ENCODE assay signal across 16 mouse cellular contexts in genomic region chr11:35693625-35694024, GRCm38 (mm10).
A peak's percentile ranks its signal among the peaks of the same experiment; 100 is the strongest.
DNase-seq lines count a peak whose midpoint lies in the region; ATAC-seq and TF ChIP-seq lines count a peak whose summit lies in the region.
"Had no signal": no experiment of that assay in that cellular context is flagged by ENCODE, and none has a peak within 500 bp of the region (broad histone marks: within the 10 kb centered on the region; RNA-seq: fewer than 3 reads in every experiment).

No protein-coding gene starts in this region.

- no peaks in the 10 kb centered on the region for H3K27me3 ChIP-seq in intestine, embryonic 15.5 days (replicated peaks)
- H3K27me3 ChIP-seq in intestine, postnatal 0 days (replicated peaks; ENCODE audit: control insufficient read depth, insufficient read depth, low read length), result no peaks in the 10 kb centered on the region
- 0 out of 2 replicates have a peak, but pooled peaks cover 6% of the 10 kb centered on the region for H3K27me3 ChIP-seq in midbrain, embryonic 15.5 days (replicated peaks)
- no peaks in the 10 kb centered on the region for H3K27me3 ChIP-seq in midbrain, postnatal 0 days (ENCODE audit: insufficient read depth, low read length)
- H3K27me3 ChIP-seq in hindbrain, embryonic 13.5 days, result no peaks in the 10 kb centered on the region
- H3K27me3 ChIP-seq in hindbrain, postnatal 0 days (ENCODE audit: insufficient read depth, low read length), result no peaks in the 10 kb centered on the region
- H3K27me3 ChIP-seq: embryonic facial prominence, embryonic 13.5 days; forebrain, embryonic 15.5 days; heart, embryonic 15.5 days; stomach, embryonic 15.5 days had no signal

- H3K36me3 ChIP-seq in intestine, embryonic 15.5 days, result 0 out of 2 replicates have a peak, but pooled peaks cover 1% of the 10 kb centered on the region
- H3K36me3 ChIP-seq in intestine, postnatal 0 days (ENCODE audit: control insufficient read depth, insufficient read depth), result no peaks in the 10 kb centered on the region
- H3K36me3 ChIP-seq in midbrain, embryonic 15.5 days (replicated peaks), result no peaks in the 10 kb centered on the region
- H3K36me3 ChIP-seq in midbrain, postnatal 0 days (ENCODE audit: insufficient read depth, low read length), result no peaks in the 10 kb centered on the region
- H3K36me3 ChIP-seq in hindbrain, embryonic 13.5 days, result peaks cover 8% of the 10 kb centered on the region
- no peaks in the 10 kb centered on the region for H3K36me3 ChIP-seq in hindbrain, postnatal 0 days (ENCODE audit: insufficient read depth, low read length)
- H3K36me3 ChIP-seq: forebrain, embryonic 15.5 days; heart, embryonic 15.5 days; stomach, embryonic 15.5 days had no signal

- no peak overlapping the region for H3K9ac ChIP-seq in intestine, embryonic 15.5 days
- no peak overlapping the region for H3K9ac ChIP-seq in intestine, postnatal 0 days (ENCODE audit: low read depth, low read length)
- H3K9ac ChIP-seq in midbrain, embryonic 15.5 days, result no peak overlapping the region
- H3K9ac ChIP-seq in midbrain, postnatal 0 days (replicated peaks; ENCODE audit: low read length, poor library complexity, severe bottlenecking), result no peak overlapping the region
- H3K9ac ChIP-seq in hindbrain, embryonic 13.5 days, result no peak overlapping the region
- H3K9ac ChIP-seq in hindbrain, postnatal 0 days (replicated peaks; ENCODE audit: low read length), result no peak overlapping the region
- H3K9ac ChIP-seq: embryonic facial prominence, embryonic 13.5 days; forebrain, embryonic 15.5 days; heart, embryonic 15.5 days; liver, embryonic 14.5 days; stomach, embryonic 15.5 days had no signal

- H3K4me1 ChIP-seq in intestine, embryonic 15.5 days (replicated peaks), result no peaks in the 10 kb centered on the region
- H3K4me1 ChIP-seq in intestine, postnatal 0 days (replicated peaks; ENCODE audit: control insufficient read depth, insufficient read depth, low read length), result no peaks in the 10 kb centered on the region
- no peaks in the 10 kb centered on the region for H3K4me1 ChIP-seq in midbrain, embryonic 15.5 days
- H3K4me1 ChIP-seq in midbrain, postnatal 0 days (ENCODE audit: insufficient read depth, low read length), result no peaks in the 10 kb centered on the region
- no peaks in the 10 kb centered on the region for H3K4me1 ChIP-seq in hindbrain, embryonic 13.5 days (replicated peaks)
- H3K4me1 ChIP-seq in hindbrain, postnatal 0 days (ENCODE audit: insufficient read depth, low read length), result no peaks in the 10 kb centered on the region
- H3K4me1 ChIP-seq: embryonic facial prominence, embryonic 13.5 days; forebrain, embryonic 10.5 days; forebrain, embryonic 15.5 days; heart, embryonic 10.5 days; heart, embryonic 15.5 days; stomach, embryonic 15.5 days had no signal

- no peak overlapping the region for H3K4me3 ChIP-seq in intestine, embryonic 15.5 days (replicated peaks)
- H3K4me3 ChIP-seq in intestine, postnatal 0 days (ENCODE audit: low read depth, low read length), result no peak overlapping the region
- H3K4me3 ChIP-seq in midbrain, embryonic 15.5 days, result no peak overlapping the region
- H3K4me3 ChIP-seq in midbrain, postnatal 0 days (ENCODE audit: low read depth, low read length), result no peak overlapping the region
- H3K4me3 ChIP-seq in hindbrain, embryonic 13.5 days, result no peak overlapping the region
- no peak overlapping the region for H3K4me3 ChIP-seq in hindbrain, postnatal 0 days (ENCODE audit: low read length)
- H3K4me3 ChIP-seq: embryonic facial prominence, embryonic 13.5 days; forebrain, embryonic 10.5 days; forebrain, embryonic 15.5 days; heart, embryonic 10.5 days; heart, embryonic 15.5 days; stomach, embryonic 15.5 days had no signal

- WGBS in intestine, embryonic 15.5 days, result 83% methylated on average over 7 of the region's 7 CpGs
- WGBS in intestine, postnatal 0 days, result 89% methylated on average over 7 of the region's 7 CpGs
- WGBS in midbrain, embryonic 15.5 days, result 85% methylated on average over 7 of the region's 7 CpGs
- 86% methylated on average over 7 of the region's 7 CpGs for WGBS in midbrain, postnatal 0 days
- WGBS in hindbrain, embryonic 13.5 days, result 85% methylated on average over 7 of the region's 7 CpGs
- WGBS in hindbrain, postnatal 0 days, result 87% methylated on average over 7 of the region's 7 CpGs

- H3K9me3 ChIP-seq in intestine, embryonic 15.5 days, result no peaks in the 10 kb centered on the region
- H3K9me3 ChIP-seq in intestine, postnatal 0 days (ENCODE audit: control insufficient read depth), result no peaks in the 10 kb centered on the region
- no peaks in the 10 kb centered on the region for H3K9me3 ChIP-seq in midbrain, embryonic 15.5 days
- no peaks in the 10 kb centered on the region for H3K9me3 ChIP-seq in midbrain, postnatal 0 days (ENCODE audit: low read length)
- no peaks in the 10 kb centered on the region for H3K9me3 ChIP-seq in hindbrain, embryonic 13.5 days
- H3K9me3 ChIP-seq in hindbrain, postnatal 0 days (ENCODE audit: low read length), result no peaks in the 10 kb centered on the region
- H3K9me3 ChIP-seq: embryonic facial prominence, embryonic 13.5 days; forebrain, embryonic 15.5 days; heart, embryonic 10.5 days; heart, embryonic 15.5 days; stomach, embryonic 15.5 days had no signal

- no peak for DNase-seq in midbrain, postnatal 0 days (ENCODE audit: low spot score)
- DNase-seq in hindbrain, postnatal 0 days (ENCODE audit: low spot score), result no peak
- no peak for DNase-seq in kidney, adult 18-20 months
- DNase-seq: gastrocnemius, postnatal 25 days had no signal

- no peak for TF ChIP-seq CTCF in intestine, postnatal 0 days (IDR thresholded peaks at IDR 0.05; ENCODE audit: low read depth)
- no peak for TF ChIP-seq CTCF in midbrain, postnatal 0 days (IDR thresholded peaks at IDR 0.05)
- no peak for TF ChIP-seq CTCF in hindbrain, postnatal 0 days (IDR thresholded peaks at IDR 0.05; ENCODE audit: low read depth)

- ATAC-seq in intestine, embryonic 15.5 days, result 0 out of 2 replicates have a peak, but pooled peaks have one; percentile 16
- no peak for ATAC-seq in intestine, postnatal 0 days
- peak; percentile 27; the same call in 1 of the 2 replicates for ATAC-seq in midbrain, embryonic 15.5 days (replicated peaks)
- no peak for ATAC-seq in midbrain, postnatal 0 days (ENCODE audit: low FRiP score)
- 0 out of 2 replicates have a peak, but pooled peaks have one; percentile 6 for ATAC-seq in hindbrain, embryonic 13.5 days (ENCODE audit: low FRiP score)
- peak; percentile 44; the same call in 1 of the 2 replicates for ATAC-seq in hindbrain, postnatal 0 days
- ATAC-seq: CD4-positive, CD25-positive, alpha-beta regulatory T cell, adult 4 months had no signal

- no peak overlapping the region for H3K27ac ChIP-seq in intestine, embryonic 15.5 days
- no peak overlapping the region for H3K27ac ChIP-seq in intestine, postnatal 0 days (ENCODE audit: low read depth, low read length)
- H3K27ac ChIP-seq in midbrain, embryonic 15.5 days, result no peak overlapping the region
- H3K27ac ChIP-seq in midbrain, postnatal 0 days (ENCODE audit: low read depth, low read length), result no peak overlapping the region
- H3K27ac ChIP-seq in hindbrain, embryonic 13.5 days, result no peak overlapping the region
- H3K27ac ChIP-seq in hindbrain, postnatal 0 days, result no peak overlapping the region
- H3K27ac ChIP-seq: embryonic facial prominence, embryonic 13.5 days; forebrain, embryonic 10.5 days; forebrain, embryonic 15.5 days; heart, embryonic 10.5 days; heart, embryonic 15.5 days; liver, embryonic 14.5 days; stomach, embryonic 15.5 days had no signal

- H3K4me2 ChIP-seq in intestine, embryonic 15.5 days (replicated peaks), result no peak overlapping the region
- no peak overlapping the region for H3K4me2 ChIP-seq in intestine, postnatal 0 days (replicated peaks; ENCODE audit: low read depth)
- H3K4me2 ChIP-seq in midbrain, embryonic 15.5 days, result no peak overlapping the region
- H3K4me2 ChIP-seq in midbrain, postnatal 0 days (ENCODE audit: low read depth, low read length, poor library complexity, severe bottlenecking), result no peak overlapping the region
- no peak overlapping the region for H3K4me2 ChIP-seq in hindbrain, embryonic 13.5 days
- no peak overlapping the region for H3K4me2 ChIP-seq in hindbrain, postnatal 0 days (ENCODE audit: low read depth, low read length)
- H3K4me2 ChIP-seq: embryonic facial prominence, embryonic 13.5 days; forebrain, embryonic 15.5 days; heart, embryonic 15.5 days; stomach, embryonic 15.5 days had no signal

Comparison
In these comparisons a context has a peak if more than half of its experiments do, and no peak if none do; other contexts are left out.
1. ATAC-seq: peak in intestine, embryonic 15.5 days (single experiment), midbrain, embryonic 15.5 days (single experiment), hindbrain, embryonic 13.5 days (single experiment) and hindbrain, postnatal 0 days (single experiment); none in intestine, postnatal 0 days (single experiment) and midbrain, postnatal 0 days (single experiment).